Mouse (Mus musculus) B cell, adult (primary cell): ENCODE measurements around the gene Ppfia2. TPM values are rescaled to one million over a fixed set of nuclear protein-coding genes. Genes with fewer than 3 reads are reported as not detected.

ENCODE experiments used
- total RNA-seq: library from RNA; stranded (reverse); gene quantifications from 4 replicates; pipeline ENCODE4 v1.2.4, GENCODE M21; 2023; ENCODE audit not compliant: inconsistent age

The Ppfia2 gene
- not detected in 4 replicates for total RNA-seq

DNA sequence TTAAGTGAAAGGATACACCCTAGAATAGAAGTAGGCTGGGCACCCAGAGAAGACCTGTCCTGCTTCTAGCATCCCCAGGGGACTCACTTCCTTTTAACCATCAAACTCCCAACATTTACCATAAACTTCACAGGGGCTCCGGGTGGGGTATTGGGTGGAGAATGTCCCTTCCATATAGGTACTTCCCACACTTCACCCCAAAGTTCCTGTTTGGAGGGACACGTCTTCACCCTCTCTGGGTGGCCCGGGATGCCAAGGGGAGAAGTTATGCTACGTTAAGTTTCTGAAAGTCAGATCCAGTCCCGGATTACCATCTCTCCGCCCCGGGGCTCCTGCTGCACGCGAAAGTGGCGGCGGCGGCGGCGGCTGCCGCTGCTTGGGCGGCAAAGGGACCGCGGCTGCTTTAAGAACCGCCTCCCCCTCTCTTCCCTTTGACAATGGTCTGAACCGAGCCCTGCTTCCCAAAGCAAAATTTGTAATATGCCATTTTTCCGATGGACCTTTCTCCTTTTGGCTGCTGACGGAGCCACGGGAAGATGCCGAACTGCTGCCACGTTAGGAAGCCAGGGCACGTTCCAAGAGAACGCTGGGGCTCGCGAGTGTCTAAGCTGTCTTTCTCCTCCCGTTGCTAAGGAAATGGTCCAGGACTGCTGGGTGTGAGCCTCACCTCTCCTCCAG lies at the start of gene Ppfia2:
Gene Ppfia2, plus strand, starts transcription at position 485 of the 678 bp plus-strand sequence.

